Mouse (Mus musculus): Measurements from ENCODE around the gene Slc35g3.

DNA sequence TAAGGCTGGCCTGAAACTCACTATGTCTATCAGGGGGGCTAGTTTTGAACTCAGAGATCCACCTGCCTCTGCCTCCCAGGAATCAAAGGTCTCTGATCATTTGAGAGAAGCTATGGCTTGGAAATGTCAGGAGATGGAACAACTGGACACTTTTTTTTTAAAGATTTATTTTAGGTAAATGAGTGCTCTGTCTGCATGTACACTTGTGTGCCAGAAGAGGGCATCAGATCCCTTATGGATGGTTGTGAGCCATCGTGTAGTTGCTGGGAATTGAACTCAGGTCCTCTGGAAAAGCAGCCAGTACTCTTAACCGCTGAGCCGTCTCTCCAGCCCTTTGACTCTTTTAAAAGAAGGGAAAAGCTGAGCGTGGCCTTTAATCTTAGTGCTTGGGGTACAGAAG, 44.6 kb upstream of the Slc35g3 start:
- TF ChIP-seq POLR2A (IDR thresholded peaks at IDR 0.05; ENCODE audit: control insufficient read depth, extremely low read depth, insufficient read depth, low read length, poor library complexity), result no peak
- TF ChIP-seq CTCF (IDR thresholded peaks at IDR 0.05; ENCODE audit: borderline replicate concordance, control insufficient read depth, extremely low read depth, insufficient read depth, low read length, poor library complexity), result no peak

All from thymus, adult 2 months (tissue).